Mouse (Mus musculus) hindbrain, embryonic 10.5 days (tissue): ENCODE data around the gene Specc1. TPM values are rescaled to one million over a fixed set of nuclear protein-coding genes. Genes with fewer than 3 reads are reported as not detected.
A peak's percentile ranks its signal among the peaks of the same experiment; 100 is the strongest.

ENCODE experiments used
- DNase-seq: peaks from one replicate; pipeline ENCODE4 v3.0.0-alpha.2; 2017; ENCODE audit warnings: low spot score
- H3K27ac ChIP-seq: fragments of 300-500 bp; sonication (generic); 2 replicates; pipeline ENCODE4 v1.5.1; 2016; ENCODE audit warnings: mild to moderate bottlenecking, moderate library complexity
- H3K27me3 ChIP-seq: fragments of 300-500 bp; sonication (generic); 2 replicates; pipeline ENCODE4 v1.6.1; 2016; ENCODE audit warnings: mild to moderate bottlenecking; ENCODE audit not compliant: poor library complexity, insufficient read depth, severe bottlenecking
- H3K36me3 ChIP-seq: fragments of 300-500 bp; sonication (generic); 2 replicates; pipeline ENCODE4 v1.6.1; 2016; ENCODE audit warnings: mild to moderate bottlenecking, moderate library complexity
- H3K4me1 ChIP-seq: fragments of 300-500 bp; sonication (generic); replicated peaks from 2 replicates; pipeline ENCODE4 v1.6.1; 2016; ENCODE audit warnings: mild to moderate bottlenecking
- H3K4me3 ChIP-seq: fragments of 300-500 bp; sonication (generic); 2 replicates; pipeline ENCODE4 v1.5.1; 2016; ENCODE audit warnings: mild to moderate bottlenecking, moderate library complexity
- H3K9me3 ChIP-seq: fragments of 300-500 bp; sonication (generic); 2 replicates; pipeline ENCODE4 v1.6.1; 2016; ENCODE audit warnings: mild to moderate bottlenecking, moderate library complexity
- WGBS: fragments of 180-500 bp; shearing (Covaris S2); methylation state at CpG from one replicate; pipeline ENCODE4 v1.1.7; 2016; 5-methylcytosine and 5-hydroxymethylcytosine counted together
- polyA plus RNA-seq: library from polyadenylated mRNA; unstranded; fragments of >200 nt; fragmentation: Nextera tagmentation; extraction: Ambion mirVana; gene quantifications from 2 replicates; pipeline ENCODE4 v1.2.1, GENCODE M21; 2016

The Specc1 gene
- polyA plus RNA-seq, 1 experiment from 2014 or later: 14.5 TPM

GRCm38 (mm10) chr11:62103380-62103911, 146.9 kb downstream of the Specc1 start:
- Histone ChIP-seq H3K27me3 (no peaks in the 10 kb centered on the region), H3K4me3 (no peak overlapping the region), H3K4me1 (peaks cover 6% of the 10 kb centered on the region; the same call in 1 of the 2 replicates), H3K9me3 (no peaks in the 10 kb centered on the region), H3K27ac (no peak overlapping the region), H3K36me3 (no peaks in the 10 kb centered on the region)
- no peak for DNase-seq
- WGBS: 83% methylated on average over 3 of the region's 3 CpGs

- Histone ChIP-seq H3K4me3 (no peak overlapping the region), H3K27me3 (no peaks in the 10 kb centered on the region), H3K36me3 (no peaks in the 10 kb centered on the region), H3K27ac (peak overlapping the region; percentile 46; the same call in 1 of the 2 replicates), H3K9me3 (no peaks in the 10 kb centered on the region), H3K4me1 (peaks cover 6% of the 10 kb centered on the region; the same call in 1 of the 2 replicates)
- DNase-seq: no peak
- WGBS: 81% methylated on average over 1 of the region's 1 CpGs
Observed at GRCm38 (mm10) chr11:62106401-62106871, 149.9 kb downstream of the Specc1 start.

- Histone ChIP-seq H3K27ac (no peak overlapping the region), H3K4me1 (peaks cover 6% of the 10 kb centered on the region; the same call in 1 of the 2 replicates), H3K27me3 (no peaks in the 10 kb centered on the region), H3K9me3 (no peaks in the 10 kb centered on the region), H3K4me3 (no peak overlapping the region), H3K36me3 (no peaks in the 10 kb centered on the region)
- 92% methylated on average over 2 of the region's 2 CpGs for WGBS
- no peak for DNase-seq
Observed at GRCm38 (mm10) chr11:62107272-62107836, 150.8 kb downstream of the Specc1 start.

GRCm38 (mm10) chr11:62118561-62118960, 162.0 kb downstream of the Specc1 start:
- Histone ChIP-seq H3K36me3 (peaks cover 21% of the 10 kb centered on the region), H3K9me3 (no peaks in the 10 kb centered on the region), H3K27ac (no peak overlapping the region), H3K27me3 (no peaks in the 10 kb centered on the region), H3K4me1 (no peaks in the 10 kb centered on the region), H3K4me3 (no peak overlapping the region)
- no peak for DNase-seq
- 93% methylated on average over 9 of the region's 9 CpGs for WGBS

- Histone ChIP-seq H3K4me3 (no peak overlapping the region), H3K27ac (no peak overlapping the region), H3K9me3 (no peaks in the 10 kb centered on the region), H3K36me3 (peaks cover 21% of the 10 kb centered on the region), H3K4me1 (no peaks in the 10 kb centered on the region), H3K27me3 (no peaks in the 10 kb centered on the region)
- WGBS: 78% methylated on average over 3 of the region's 3 CpGs
- no peak for DNase-seq
Observed at GRCm38 (mm10) chr11:62119871-62120270, 163.3 kb downstream of the Specc1 start.

GRCm38 (mm10) chr11:62121365-62121764, 164.8 kb downstream of the Specc1 start:
- peaks cover 21% of the 10 kb centered on the region for H3K36me3 ChIP-seq
- no peaks in the 10 kb centered on the region for H3K9me3 ChIP-seq
- 86% methylated on average over 5 of the region's 5 CpGs for WGBS
- no peaks in the 10 kb centered on the region for H3K27me3 ChIP-seq
- DNase-seq: no peak
- no peaks in the 10 kb centered on the region for H3K4me1 ChIP-seq
- H3K4me3 ChIP-seq: no peak overlapping the region
- no peak overlapping the region for H3K27ac ChIP-seq

GRCm38 (mm10) chr11:62127692-62128091, 171.1 kb downstream of the Specc1 start:
- peaks cover 19% of the 10 kb centered on the region for H3K36me3 ChIP-seq
- DNase-seq: peak; percentile 85
- WGBS: 39% methylated on average over 3 of the region's 3 CpGs
- no peak overlapping the region for H3K4me3 ChIP-seq
- H3K4me1 ChIP-seq: peaks cover 32% of the 10 kb centered on the region
- peaks cover 24% of the 10 kb centered on the region for H3K27me3 ChIP-seq
- no peak overlapping the region for H3K27ac ChIP-seq
- H3K9me3 ChIP-seq: no peaks in the 10 kb centered on the region

GRCm38 (mm10) chr11:62128197-62128596, 171.6 kb downstream of the Specc1 start:
- DNase-seq: no peak
- Histone ChIP-seq H3K4me1 (peaks cover 32% of the 10 kb centered on the region), H3K36me3 (peaks cover 22% of the 10 kb centered on the region), H3K27ac (no peak overlapping the region), H3K4me3 (no peak overlapping the region), H3K27me3 (peaks cover 24% of the 10 kb centered on the region), H3K9me3 (no peaks in the 10 kb centered on the region)
- 83% methylated on average over 8 of the region's 8 CpGs for WGBS

GRCm38 (mm10) chr11:62130191-62130590, 173.6 kb downstream of the Specc1 start:
- peaks cover 32% of the 10 kb centered on the region for H3K4me1 ChIP-seq
- H3K27me3 ChIP-seq: peaks cover 24% of the 10 kb centered on the region
- peaks cover 25% of the 10 kb centered on the region for H3K36me3 ChIP-seq
- H3K4me3 ChIP-seq: no peak overlapping the region
- H3K9me3 ChIP-seq: no peaks in the 10 kb centered on the region
- DNase-seq: peak; percentile 52
- 21% methylated on average over 3 of the region's 3 CpGs for WGBS
- 0 out of 2 replicates have a peak overlapping the region, but pooled peaks have one; percentile 51 for H3K27ac ChIP-seq

GRCm38 (mm10) chr11:62130685-62131295, 174.2 kb downstream of the Specc1 start:
- no peak overlapping the region for H3K4me3 ChIP-seq
- H3K4me1 ChIP-seq: peaks cover 32% of the 10 kb centered on the region
- H3K27ac ChIP-seq: no peak overlapping the region
- no peaks in the 10 kb centered on the region for H3K9me3 ChIP-seq
- 46% methylated on average over 2 of the region's 2 CpGs for WGBS
- no peak for DNase-seq
- H3K27me3 ChIP-seq: peaks cover 24% of the 10 kb centered on the region
- H3K36me3 ChIP-seq: peaks cover 25% of the 10 kb centered on the region

- H3K27me3 ChIP-seq: peaks cover 24% of the 10 kb centered on the region
- peaks cover 32% of the 10 kb centered on the region for H3K4me1 ChIP-seq
- 81% methylated on average over 4 of the region's 4 CpGs for WGBS
Observed at GRCm38 (mm10) chr11:62131601-62132000, 175.0 kb downstream of the Specc1 start.

GRCm38 (mm10) chr11:62134191-62134590, 177.6 kb downstream of the Specc1 start:
- 93% methylated on average over 2 of the region's 2 CpGs for WGBS
- Histone ChIP-seq H3K27ac (no peak overlapping the region), H3K36me3 (peaks cover 20% of the 10 kb centered on the region)

More at GRCm38 (mm10) chr11:62131601-62132000, 175.0 kb downstream of the Specc1 start:
- H3K36me3 ChIP-seq: peaks cover 25% of the 10 kb centered on the region
- H3K9me3 ChIP-seq: no peaks in the 10 kb centered on the region
- H3K4me3 ChIP-seq: no peak overlapping the region
- H3K27ac ChIP-seq: no peak overlapping the region
- no peak for DNase-seq

More at GRCm38 (mm10) chr11:62134191-62134590, 177.6 kb downstream of the Specc1 start:
- DNase-seq: no peak
- H3K27me3 ChIP-seq: peaks cover 14% of the 10 kb centered on the region
- no peaks in the 10 kb centered on the region for H3K9me3 ChIP-seq
- H3K4me3 ChIP-seq: no peak overlapping the region
- peaks cover 22% of the 10 kb centered on the region for H3K4me1 ChIP-seq
